Mouse (Mus musculus) neural tube, embryonic 14.5 days (tissue): ENCODE results near the gene Rtn4r. TPM values are rescaled to one million over a fixed set of nuclear protein-coding genes. Genes with fewer than 3 reads are reported as not detected.

Experiments
- ATAC-seq: fragments of 200-750 bp; cut with Nextera tagmentation; 2 replicates; pipeline ENCODE4 v1.8.0; 2017; ENCODE audit warnings: low read depth, mild to moderate bottlenecking, moderate TSS enrichment, moderate library complexity
- H3K27ac ChIP-seq: fragments of 300-500 bp; sonication (generic); 2 replicates; pipeline ENCODE4 v1.5.1; 2014; ENCODE audit warnings: low read depth, mild to moderate bottlenecking, control low read depth, low read length, moderate library complexity, mixed read lengths
- H3K27me3 ChIP-seq: fragments of 300-500 bp; sonication (generic); 2 replicates; pipeline ENCODE4 v1.6.1; 2014; ENCODE audit warnings: low read length; ENCODE audit not compliant: control insufficient read depth, insufficient read depth
- H3K36me3 ChIP-seq: fragments of 300-500 bp; sonication (generic); 2 replicates; pipeline ENCODE4 v1.6.1; 2014; ENCODE audit warnings: low read length, mixed read lengths; ENCODE audit not compliant: control insufficient read depth, insufficient read depth
- H3K4me1 ChIP-seq: fragments of 300-500 bp; sonication (generic); 2 replicates; pipeline ENCODE4 v1.6.1; 2014; ENCODE audit warnings: low read length; ENCODE audit not compliant: control insufficient read depth, insufficient read depth
- H3K4me2 ChIP-seq: fragments of 300-500 bp; sonication (generic); 2 replicates; pipeline ENCODE4 v1.6.1; 2014; ENCODE audit warnings: mild to moderate bottlenecking, low read depth, low read length, control low read depth
- H3K4me3 ChIP-seq: fragments of 300-500 bp; sonication (generic); 2 replicates; pipeline ENCODE4 v1.5.1; 2014; ENCODE audit warnings: low read depth, low read length, control low read depth, mixed read lengths
- H3K9ac ChIP-seq: fragments of 300-500 bp; sonication (generic); replicated peaks from 2 replicates; pipeline ENCODE4 v1.6.1; 2014; ENCODE audit warnings: low read depth, mild to moderate bottlenecking, control low read depth, low read length, mixed read lengths
- H3K9me3 ChIP-seq: fragments of 300-500 bp; sonication (generic); 2 replicates; pipeline ENCODE4 v1.6.1; 2016; ENCODE audit warnings: low read length; ENCODE audit not compliant: control insufficient read depth
- WGBS: fragments of 180-500 bp; shearing (Covaris S2); extraction: QIAGEN DNeasy Blood & Tissue Kit; methylation state at CpG from one replicate; pipeline ENCODE4 v1.1.7; 2014; 5-methylcytosine and 5-hydroxymethylcytosine counted together
- polyA plus RNA-seq: library from polyadenylated mRNA; unstranded; fragments of >200 nt; fragmentation: Nextera tagmentation; extraction: Ambion mirVana; gene quantifications from 2 replicates; pipeline ENCODE4 v1.2.1, GENCODE M21; 2014

Rtn4r gene
- polyA plus RNA-seq, 1 experiment from 2014 or later: 36.4 TPM

DNA sequence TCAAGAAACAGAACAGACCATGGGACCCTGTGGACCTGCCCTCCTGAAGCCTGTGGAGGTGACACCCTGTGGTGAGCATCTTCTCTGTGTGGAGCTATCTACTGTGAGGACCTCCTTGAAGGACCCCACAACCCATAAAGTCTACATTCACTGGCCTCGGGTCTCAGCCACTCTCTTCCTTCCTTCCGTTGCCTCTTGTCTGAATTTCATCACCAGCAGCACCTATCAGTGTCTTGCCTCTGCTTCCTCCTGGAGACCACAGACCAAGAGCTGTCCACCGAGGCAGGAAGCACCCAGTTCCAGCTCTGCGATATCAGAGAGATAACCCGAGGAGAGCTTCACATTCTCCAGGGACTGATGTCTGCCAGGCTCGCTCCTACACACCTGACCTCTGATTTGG lies 31.8 kb downstream of the Rtn4r start:
- Histone ChIP-seq H3K4me3 (no peak overlapping the region), H3K36me3 (no peaks in the 10 kb centered on the region), H3K9me3 (no peaks in the 10 kb centered on the region), H3K9ac (no peak overlapping the region), H3K27me3 (no peaks in the 10 kb centered on the region), H3K27ac (no peak overlapping the region), H3K4me1 (peaks cover 37% of the 10 kb centered on the region), H3K4me2 (no peak overlapping the region)
- 88% methylated on average over 6 of the region's 6 CpGs for WGBS
- ATAC-seq: no peak

DNA sequence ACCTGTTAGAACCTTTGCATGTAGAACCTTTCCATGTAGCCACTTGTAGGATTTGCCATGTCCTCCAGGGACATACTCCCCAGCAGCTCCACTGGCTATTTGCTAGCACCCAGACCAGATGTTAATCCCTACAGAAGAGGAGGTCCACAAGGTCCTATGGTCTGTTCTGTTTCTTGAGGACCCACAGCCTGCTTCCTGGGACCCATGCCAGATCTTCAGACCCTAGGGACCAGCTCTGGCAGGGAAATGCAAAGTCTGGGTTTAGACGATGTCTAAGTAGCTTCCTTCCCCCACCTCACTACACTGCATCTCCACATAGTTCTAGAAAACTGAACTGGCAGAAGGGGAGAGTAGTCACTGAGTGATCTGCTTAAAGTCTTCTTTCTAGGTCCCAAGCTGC lies 32.3 kb downstream of the Rtn4r start:
- Histone ChIP-seq H3K27ac (no peak overlapping the region), H3K9me3 (no peaks in the 10 kb centered on the region), H3K4me1 (peaks cover 32% of the 10 kb centered on the region), H3K27me3 (no peaks in the 10 kb centered on the region), H3K4me2 (no peak overlapping the region), H3K4me3 (no peak overlapping the region), H3K9ac (no peak overlapping the region), H3K36me3 (no peaks in the 10 kb centered on the region)
- ATAC-seq: no peak
- WGBS: 42% methylated on average over 1 of the region's 1 CpGs

DNA sequence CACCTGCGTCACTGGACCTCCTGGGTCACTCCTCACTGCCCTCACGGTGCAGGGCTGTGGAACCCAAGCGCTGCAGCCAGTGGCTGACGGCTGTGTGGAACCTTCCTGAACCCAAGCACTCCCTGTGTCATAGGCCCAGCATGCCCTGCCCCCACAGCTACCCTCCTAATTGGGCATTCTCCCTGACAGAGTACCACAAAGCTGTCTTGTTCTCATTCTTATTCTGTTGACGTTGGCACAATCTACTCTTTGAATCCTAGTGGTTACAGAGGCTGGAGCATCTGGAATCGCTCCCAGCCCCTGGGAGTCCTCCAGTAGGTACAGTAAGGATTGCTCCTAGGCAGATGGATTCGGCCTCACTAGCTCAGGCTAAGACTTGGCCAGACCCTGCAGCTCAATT lies 33.1 kb downstream of the Rtn4r start:
- Histone ChIP-seq H3K4me2 (no peak overlapping the region), H3K36me3 (no peaks in the 10 kb centered on the region), H3K4me3 (no peak overlapping the region), H3K27me3 (no peaks in the 10 kb centered on the region), H3K27ac (no peak overlapping the region; the same call in 1 of the 2 replicates), H3K9me3 (no peaks in the 10 kb centered on the region), H3K9ac (no peak overlapping the region), H3K4me1 (peaks cover 29% of the 10 kb centered on the region)
- ATAC-seq: peak; percentile 15; the same call in 1 of the 2 replicates
- 49% methylated on average over 7 of the region's 7 CpGs for WGBS

DNA sequence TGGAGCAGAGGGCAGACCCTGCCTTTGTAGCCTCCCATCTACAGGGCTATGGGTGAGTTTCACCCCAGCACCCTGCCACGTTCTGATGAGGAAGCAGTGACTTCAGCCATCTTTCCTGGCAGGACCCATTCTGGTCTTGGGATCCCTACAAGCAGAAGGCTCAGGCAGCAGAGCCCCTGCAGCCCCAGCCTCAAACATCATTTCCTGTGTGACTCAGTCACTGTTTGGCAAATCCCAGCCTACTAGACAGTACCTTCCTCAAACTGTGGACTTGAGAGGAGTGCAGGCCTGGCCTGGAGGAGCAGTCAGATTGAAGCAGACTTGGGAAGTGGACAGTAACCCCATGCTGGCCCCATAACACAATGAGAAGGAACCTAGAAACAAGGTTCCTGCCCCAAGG lies 33.7 kb downstream of the Rtn4r start:
- H3K9me3 ChIP-seq: no peaks in the 10 kb centered on the region
- no peak overlapping the region for H3K27ac ChIP-seq
- H3K4me1 ChIP-seq: peaks cover 24% of the 10 kb centered on the region
- no peak for ATAC-seq
- no peak overlapping the region for H3K9ac ChIP-seq
- H3K4me2 ChIP-seq: no peak overlapping the region
- WGBS: 65% methylated on average over 1 of the region's 1 CpGs
- no peaks in the 10 kb centered on the region for H3K27me3 ChIP-seq
- no peaks in the 10 kb centered on the region for H3K36me3 ChIP-seq
- no peak overlapping the region for H3K4me3 ChIP-seq

DNA sequence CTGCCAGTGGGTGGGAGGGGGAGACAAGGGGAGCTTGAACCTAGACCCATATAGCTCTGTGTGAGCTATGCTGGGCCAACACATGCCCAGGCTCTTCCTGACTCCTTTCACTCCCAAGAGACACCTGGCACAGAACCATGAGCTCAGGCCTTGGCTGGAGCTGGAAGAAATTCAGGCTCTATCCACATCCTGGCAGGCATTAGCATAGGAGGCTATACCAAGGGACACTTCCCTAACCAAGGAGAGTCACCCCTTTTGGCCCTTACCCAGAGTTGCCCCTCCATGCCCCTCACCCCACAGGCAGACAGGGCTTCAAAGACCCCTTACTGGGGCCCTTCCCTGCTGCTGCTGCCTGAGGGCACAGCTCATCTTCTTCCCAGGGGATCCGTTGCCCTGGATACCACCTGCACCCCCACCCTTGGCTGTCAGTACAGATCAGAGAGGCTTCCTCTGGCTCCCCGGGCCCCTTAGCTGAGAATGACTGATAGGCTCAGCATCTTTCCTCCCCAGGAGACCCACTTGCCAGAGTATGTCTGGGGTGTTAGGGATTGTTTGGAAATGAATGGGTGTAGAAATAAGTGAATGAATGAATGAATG lies 37.3 kb downstream of the Rtn4r start:
- no peaks in the 10 kb centered on the region for H3K9me3 ChIP-seq
- peak; percentile 15; the same call in 1 of the 2 replicates for ATAC-seq
- 25% methylated on average over 2 of the region's 2 CpGs for WGBS
- H3K4me3 ChIP-seq: no peak overlapping the region
- no peak overlapping the region for H3K9ac ChIP-seq
- H3K27ac ChIP-seq: no peak overlapping the region
- no peaks in the 10 kb centered on the region for H3K36me3 ChIP-seq
- H3K27me3 ChIP-seq: no peaks in the 10 kb centered on the region
- H3K4me2 ChIP-seq: no peak overlapping the region
- peaks cover 18% of the 10 kb centered on the region for H3K4me1 ChIP-seq

DNA sequence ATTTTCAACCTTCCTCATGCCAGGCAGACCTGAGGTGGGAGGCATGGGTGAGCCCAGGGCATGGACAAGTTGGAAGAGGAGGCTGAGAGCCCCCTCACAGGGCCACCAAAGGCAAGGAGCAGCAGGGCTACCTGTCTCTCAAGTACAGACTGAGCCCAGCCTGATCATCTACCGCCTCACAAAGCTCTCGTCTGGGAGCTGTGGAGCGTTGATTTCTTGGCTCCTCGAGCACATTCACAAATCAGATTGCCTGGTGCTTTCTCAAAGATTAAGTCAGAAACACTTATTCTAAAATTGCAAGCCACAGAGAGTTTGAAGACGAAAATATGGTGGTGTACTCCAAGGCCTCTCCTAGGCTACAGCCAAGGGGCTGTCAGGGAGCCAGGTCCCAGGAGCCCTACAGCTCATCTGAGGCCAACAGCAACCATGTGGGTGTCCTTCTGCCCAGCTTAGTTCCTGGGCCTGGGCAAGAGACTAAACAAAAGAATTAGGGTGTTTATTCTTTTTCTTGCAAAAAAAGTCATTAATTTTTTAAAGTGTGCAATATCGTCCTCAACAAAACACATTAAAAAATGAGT lies 39.3 kb downstream of the Rtn4r start:
- ATAC-seq: no peak
- Histone ChIP-seq H3K27me3 (no peaks in the 10 kb centered on the region), H3K27ac (0 out of 2 replicates have a peak overlapping the region, but pooled peaks have one; percentile 41), H3K4me1 (peaks cover 7% of the 10 kb centered on the region), H3K9ac (no peak overlapping the region), H3K36me3 (no peaks in the 10 kb centered on the region), H3K4me2 (no peak overlapping the region), H3K4me3 (no peak overlapping the region), H3K9me3 (no peaks in the 10 kb centered on the region)
- 53% methylated on average over 6 of the region's 6 CpGs for WGBS

DNA sequence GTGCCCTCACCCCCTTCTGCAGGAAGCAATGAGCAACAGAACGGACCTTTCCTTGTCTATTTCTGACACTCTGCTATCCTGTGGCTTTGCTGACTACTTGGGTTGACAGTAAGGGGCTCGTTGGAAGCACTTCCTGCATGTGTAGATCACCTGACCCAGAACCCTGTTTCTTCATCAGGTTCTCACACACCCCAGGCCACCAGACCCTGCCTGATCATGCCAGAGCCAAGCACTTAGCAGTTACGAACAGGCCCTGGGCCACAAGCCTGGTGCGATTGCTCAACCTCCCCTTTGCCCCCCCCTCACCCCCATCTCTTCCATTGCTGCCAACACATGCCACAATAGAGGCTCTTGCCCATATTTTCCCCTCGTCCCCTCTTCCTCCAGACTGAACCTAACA lies 41.7 kb downstream of the Rtn4r start:
- no peaks in the 10 kb centered on the region for H3K36me3 ChIP-seq
- peaks cover 7% of the 10 kb centered on the region for H3K4me1 ChIP-seq
- no peak overlapping the region for H3K4me3 ChIP-seq
- ATAC-seq: no peak
- H3K27ac ChIP-seq: no peak overlapping the region
- no peak overlapping the region for H3K9ac ChIP-seq
- whole genome bisulfite sequencing: 84% methylated on average over 5 of the region's 5 CpGs
- no peaks in the 10 kb centered on the region for H3K9me3 ChIP-seq
- H3K4me2 ChIP-seq: no peak overlapping the region
- no peaks in the 10 kb centered on the region for H3K27me3 ChIP-seq

DNA sequence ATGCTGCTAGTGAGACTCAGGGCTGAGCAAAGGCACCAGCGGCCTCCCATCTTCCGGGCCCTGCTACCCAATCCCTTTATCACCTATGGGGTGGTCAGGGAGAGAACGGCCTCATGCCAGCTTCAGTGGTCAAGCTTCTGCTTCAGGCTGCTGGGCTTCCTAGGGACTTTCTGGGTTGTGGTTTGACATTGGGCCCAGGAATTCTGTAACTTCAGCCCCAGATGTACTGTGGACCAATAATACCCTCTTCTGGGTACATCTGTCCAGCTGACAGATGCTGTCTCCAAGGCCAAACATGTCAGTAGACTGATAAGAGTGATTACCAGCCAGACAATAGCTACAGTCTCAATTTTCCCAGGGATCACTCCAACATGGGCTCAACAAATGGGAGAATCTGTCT lies 42.3 kb downstream of the Rtn4r start:
- 87% methylated on average over 3 of the region's 3 CpGs for WGBS

DNA sequence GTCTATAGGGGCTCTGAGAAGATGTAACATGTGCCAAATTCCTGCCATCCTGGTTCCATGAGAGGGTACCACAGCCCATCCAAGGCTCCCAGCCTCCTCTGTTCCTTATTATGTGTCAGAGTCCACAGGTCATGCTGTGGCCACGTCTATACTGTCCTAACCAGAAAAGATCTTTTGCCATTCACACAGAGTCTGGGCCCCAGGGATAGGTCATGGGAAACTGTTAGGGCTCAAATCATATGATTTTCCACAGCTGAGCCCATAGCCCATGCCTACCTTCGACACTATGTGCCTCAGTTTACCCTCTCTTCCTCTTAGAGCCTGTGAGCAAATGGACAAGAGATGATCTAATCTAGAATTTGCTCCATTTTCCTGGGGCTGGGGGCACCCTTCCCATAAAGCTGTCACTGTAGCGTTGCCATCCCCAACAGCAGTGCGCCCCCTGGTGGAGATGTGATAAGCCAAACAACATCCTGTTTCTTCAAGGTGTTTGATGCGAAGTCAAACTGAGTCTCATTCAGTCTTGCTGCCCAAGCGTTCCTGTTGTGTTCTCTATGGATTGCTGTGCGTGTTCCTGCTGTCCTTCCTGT lies 44.9 kb downstream of the Rtn4r start:
- Histone ChIP-seq H3K27ac (no peak overlapping the region), H3K4me1 (peaks cover 3% of the 10 kb centered on the region; the same call in 1 of the 2 replicates)
- 13% methylated on average over 7 of the region's 7 CpGs for WGBS

More for the DNA sequence above, 42.3 kb downstream of the Rtn4r start:
- no peak for ATAC-seq
- Histone ChIP-seq H3K4me1 (peaks cover 6% of the 10 kb centered on the region), H3K9me3 (no peaks in the 10 kb centered on the region), H3K4me2 (no peak overlapping the region), H3K27me3 (no peaks in the 10 kb centered on the region), H3K9ac (no peak overlapping the region), H3K27ac (no peak overlapping the region), H3K4me3 (no peak overlapping the region), H3K36me3 (no peaks in the 10 kb centered on the region)

More for the DNA sequence above, 44.9 kb downstream of the Rtn4r start:
- H3K4me2 ChIP-seq: no peak overlapping the region
- no peaks in the 10 kb centered on the region for H3K27me3 ChIP-seq
- no peak overlapping the region for H3K4me3 ChIP-seq
- ATAC-seq: peak; percentile 12; the same call in 1 of the 2 replicates
- no peak overlapping the region for H3K9ac ChIP-seq
- H3K9me3 ChIP-seq: no peaks in the 10 kb centered on the region
- H3K36me3 ChIP-seq: no peaks in the 10 kb centered on the region
